Mouse (Mus musculus) right cerebral cortex, postnatal 14 days (tissue): ENCODE data around the gene Iqck.

ENCODE experiments used
- DNase-seq: peaks from one replicate; pipeline ENCODE4 v3.0.0; 2022

The Iqck gene

GRCm38 (mm10) chr7:118855171-118855876 lies at the start of gene Iqck:
Iqck (plus strand) TSS chr7:118855752.
- peak; percentile 94 for DNase-seq

DNA sequence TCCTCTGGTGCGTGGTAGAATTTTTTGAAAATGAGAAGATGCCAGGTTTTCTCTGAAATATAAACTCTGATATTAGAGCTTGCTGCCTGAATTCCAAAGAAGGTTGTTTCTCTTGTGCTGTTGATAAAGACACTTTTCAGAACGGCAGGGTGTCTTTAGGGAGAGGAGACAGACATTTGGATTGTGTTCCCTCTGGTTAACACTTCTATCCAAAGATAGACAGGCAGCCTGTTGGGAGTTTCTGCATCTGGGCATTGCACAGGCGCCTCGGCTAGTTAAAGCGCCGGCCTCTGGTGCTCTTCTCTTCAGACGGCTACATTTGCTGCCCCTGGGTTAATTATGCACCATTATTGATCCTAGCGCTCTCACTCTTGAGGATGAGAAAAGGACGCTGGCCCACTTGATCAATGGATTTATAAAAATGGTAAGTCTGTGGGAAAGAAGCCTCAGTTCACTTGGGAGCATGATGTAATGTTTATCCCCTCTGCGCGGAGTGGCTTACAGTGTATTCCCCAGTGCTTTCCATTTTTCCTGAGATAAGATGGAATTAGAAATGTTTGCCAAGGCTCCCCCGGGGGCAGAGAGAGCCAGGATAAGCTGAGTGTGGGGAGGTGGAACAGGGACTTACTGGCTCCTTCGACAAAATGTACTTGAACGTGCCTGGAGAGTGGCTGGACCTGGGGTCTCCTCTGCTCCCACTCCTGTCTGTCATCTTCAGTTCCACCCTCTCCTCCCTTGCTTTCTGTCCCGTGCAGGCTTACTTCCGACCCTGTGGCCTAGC lies 48.7 kb upstream of the Iqck start:
- DNase-seq, result no peak

DNA sequence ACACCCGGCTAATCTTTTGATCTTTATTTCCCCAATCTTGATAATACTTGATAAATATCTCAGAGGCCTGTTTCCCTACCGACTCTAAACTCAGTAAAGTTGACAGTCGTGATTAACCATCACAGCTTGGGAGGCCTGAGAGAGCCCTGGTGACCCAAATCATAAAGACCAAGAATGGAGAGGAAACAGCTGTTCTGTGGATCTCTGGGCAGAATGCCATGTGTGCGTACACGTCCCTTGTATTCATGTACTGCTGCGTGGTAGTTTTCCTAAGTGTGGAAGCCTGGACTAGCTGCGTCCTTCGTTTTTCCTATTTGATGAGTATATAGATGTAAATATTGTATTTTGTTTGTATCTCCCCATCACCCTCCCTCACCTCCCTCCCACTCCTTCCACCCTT lies 47.7 kb upstream of the Iqck start:
- peak; percentile 34 for DNase-seq

DNA sequence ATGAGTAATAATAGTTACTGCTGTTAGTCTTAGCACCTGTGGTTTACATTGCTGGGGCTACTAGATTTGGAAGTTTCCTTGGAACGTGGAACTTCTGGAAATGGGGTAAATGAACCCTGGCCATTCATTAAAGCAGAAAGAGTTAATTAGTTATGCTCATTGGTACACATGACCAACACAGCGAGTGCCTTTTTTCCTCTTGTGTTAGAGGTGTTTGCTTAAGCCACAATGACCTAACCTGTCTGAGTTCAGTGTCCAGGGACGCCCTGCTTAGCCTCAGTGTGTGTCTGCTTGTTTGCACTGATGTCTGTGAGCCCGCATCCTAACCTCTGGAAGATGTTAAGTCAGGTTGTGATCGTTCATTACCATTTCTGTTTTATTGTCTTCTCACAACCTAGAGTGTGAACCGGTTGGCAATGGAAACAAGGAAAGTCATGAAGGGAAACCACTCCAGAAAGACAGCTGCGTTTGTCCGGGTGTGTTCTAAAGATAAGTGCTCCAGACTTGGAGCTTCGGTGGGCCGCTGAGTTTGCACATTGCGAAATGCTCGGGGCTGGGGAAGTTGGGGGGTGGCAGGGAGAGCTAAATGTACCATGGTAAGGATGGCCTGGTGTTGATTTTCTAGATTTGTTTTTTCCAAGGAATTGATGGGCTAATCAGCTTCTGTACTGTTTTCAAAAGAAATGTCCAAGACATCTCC lies 44.0 kb upstream of the Iqck start:
- no peak for DNase-seq

GRCm38 (mm10) chr7:118813592-118813991 lies 42.0 kb upstream of the Iqck start:
- no peak for DNase-seq

GRCm38 (mm10) chr7:118816275-118816674 lies 39.3 kb upstream of the Iqck start:
- DNase-seq, result no peak

GRCm38 (mm10) chr7:118817741-118818140 lies 37.8 kb upstream of the Iqck start:
- DNase-seq, result no peak

GRCm38 (mm10) chr7:118819666-118820065 lies 35.9 kb upstream of the Iqck start:
- DNase-seq, result no peak

DNA sequence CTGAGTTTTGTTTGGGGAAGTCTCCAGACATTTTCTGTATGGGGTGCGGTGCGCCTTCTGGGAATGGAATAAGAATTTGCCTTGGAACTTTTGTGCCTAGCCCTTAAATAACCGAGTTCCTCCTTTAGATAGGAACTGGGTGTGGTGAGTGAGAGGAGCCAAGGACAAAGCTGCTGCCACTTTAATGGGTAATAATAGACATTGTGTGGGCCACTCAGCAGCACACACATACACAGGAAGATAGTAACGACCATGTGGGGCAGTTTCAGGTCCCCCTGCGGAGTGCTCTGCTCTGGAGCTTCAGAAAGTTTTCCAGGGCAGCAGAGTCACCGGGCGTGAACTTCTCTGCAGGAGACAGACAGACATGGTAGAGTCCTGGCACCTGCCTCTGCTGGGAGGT lies 34.2 kb upstream of the Iqck start:
- DNase-seq, result no peak

DNA sequence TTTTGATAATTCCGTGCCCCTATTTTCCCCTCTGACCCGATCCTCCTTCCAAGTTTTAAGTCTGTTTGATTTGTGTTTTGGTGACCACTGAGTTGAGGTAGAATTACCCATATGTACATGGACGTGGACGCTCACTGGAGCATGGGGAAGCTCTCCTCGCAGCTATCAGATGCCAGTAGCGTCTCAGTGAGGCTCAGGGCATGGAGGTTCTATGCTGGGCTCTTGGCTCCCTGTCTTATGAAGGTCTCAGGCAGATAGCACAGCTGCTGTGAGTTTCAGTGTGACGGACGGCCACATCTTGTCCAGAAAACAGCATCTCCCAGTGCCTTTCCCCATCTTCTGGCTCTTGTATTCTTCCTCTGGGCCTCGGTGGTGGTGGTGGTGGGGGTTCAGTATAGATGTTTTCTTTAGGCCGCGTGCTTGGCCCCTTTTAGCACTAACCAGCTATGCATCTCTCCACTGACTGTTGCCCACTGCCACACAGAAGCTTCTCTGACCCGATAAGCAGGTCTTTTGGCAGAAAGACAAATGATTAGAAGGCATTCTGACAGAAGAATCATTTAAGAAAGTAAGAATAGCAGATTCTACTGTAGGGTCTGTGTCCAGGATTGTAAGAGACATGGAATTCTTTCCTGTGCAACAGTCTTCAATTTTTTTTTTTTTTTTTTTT lies 33.5 kb upstream of the Iqck start:
- DNase-seq, result no peak

DNA sequence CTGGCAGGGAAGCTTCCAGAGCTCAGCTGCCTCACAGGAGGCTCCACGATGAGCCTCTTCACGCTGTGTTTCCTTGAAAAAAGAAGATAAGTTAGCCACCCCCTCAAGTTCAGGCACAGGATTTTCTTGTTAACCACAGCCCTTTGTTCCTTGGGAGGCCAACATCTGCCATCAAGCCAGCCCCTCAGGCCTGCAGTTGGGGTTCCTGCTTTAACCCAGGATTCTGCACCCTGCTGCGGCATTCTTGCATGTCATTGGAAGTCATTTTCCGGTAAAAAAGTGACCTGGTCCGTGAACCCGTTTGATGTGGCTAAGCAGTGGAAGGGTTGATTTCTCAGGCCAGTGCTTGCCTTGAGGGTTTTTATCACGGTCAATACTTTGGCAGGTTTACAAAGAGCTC lies 31.1 kb upstream of the Iqck start:
- no peak for DNase-seq

- DNase-seq, result no peak
Observed at GRCm38 (mm10) chr7:118827975-118828416, 27.6 kb upstream of the Iqck start.

GRCm38 (mm10) chr7:118837901-118838300 lies 17.7 kb upstream of the Iqck start:
- DNase-seq, result no peak

- no peak for DNase-seq
Observed at GRCm38 (mm10) chr7:118841030-118841745, 14.4 kb upstream of the Iqck start.

GRCm38 (mm10) chr7:118841796-118842195 lies 13.8 kb upstream of the Iqck start:
- no peak for DNase-seq

DNA sequence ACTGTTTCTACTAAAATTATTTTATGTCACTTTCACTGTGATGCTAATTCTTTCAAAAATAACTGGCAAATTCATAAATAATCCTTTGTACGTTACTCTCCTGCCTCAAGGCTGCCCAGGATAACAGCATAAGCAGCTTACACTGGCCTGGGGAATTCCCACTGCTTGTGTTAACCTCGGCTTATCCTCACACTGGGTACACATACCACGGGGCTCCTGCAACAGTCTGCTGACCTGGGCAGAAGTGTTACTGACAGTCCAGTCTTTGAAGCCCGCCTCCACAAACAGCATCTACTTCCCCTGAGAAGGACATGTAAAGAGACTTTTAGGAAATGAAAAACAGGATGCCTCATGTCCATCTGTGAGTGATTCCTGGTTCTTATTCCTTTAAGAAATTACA lies 12.6 kb upstream of the Iqck start:
- no peak for DNase-seq

GRCm38 (mm10) chr7:118845141-118845540 lies 10.4 kb upstream of the Iqck start:
- DNase-seq, result no peak

DNA sequence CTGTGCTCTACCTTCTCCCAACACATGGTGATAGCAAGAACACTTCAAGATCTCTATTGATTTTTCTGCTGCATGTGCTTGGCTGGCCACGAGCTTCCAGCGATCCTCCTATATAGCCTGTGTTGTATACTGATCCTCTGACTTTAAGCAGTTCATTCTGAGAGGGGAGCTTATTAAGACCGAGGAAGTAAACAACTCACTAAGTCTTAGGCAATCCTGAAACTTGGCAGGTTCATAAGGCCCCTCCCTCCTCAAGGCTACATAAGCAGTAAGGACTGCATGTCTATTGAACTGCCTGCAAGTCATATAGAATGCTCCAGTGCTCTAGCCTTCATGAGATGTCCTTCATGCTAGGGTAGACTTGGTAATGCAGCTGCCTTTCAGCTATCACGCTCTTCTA lies 9.2 kb upstream of the Iqck start:
- DNase-seq, result no peak

- DNase-seq, result no peak
Observed at GRCm38 (mm10) chr7:118848796-118849195, 6.8 kb upstream of the Iqck start.

DNA sequence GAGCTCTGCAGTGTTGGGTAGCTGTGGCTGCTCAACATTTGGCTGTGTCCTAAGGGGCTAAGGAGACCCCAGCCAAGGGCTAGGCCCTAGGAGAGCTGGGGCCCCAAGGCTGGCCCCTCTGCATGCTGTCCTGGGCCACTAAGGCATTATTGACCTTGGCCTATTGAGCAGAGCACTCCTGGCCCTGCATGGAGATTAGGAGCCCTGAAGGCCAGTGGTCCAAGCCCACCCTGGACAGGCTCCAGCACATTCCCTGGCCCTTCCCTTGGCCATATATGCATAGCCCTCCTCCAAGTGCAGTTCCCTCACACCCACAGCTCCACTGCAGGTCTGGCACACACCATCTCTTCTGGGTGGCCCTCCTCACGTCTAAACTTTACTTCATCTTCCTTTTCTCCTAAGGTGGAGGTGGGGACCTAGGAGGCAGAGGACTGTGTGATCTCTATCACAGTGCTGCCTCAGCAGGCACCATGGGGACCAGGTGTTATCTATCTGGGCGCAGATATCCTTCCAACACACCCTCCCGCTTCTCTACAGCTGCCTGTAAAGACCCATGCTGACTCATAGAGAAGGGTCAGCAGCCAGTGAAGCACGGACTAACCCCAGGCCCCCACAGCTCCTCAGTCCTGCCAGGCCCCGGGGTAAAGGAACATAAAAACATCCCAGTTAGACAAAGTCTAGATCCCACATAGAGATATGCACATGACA lies 5.9 kb upstream of the Iqck start:
- DNase-seq, result no peak

DNA sequence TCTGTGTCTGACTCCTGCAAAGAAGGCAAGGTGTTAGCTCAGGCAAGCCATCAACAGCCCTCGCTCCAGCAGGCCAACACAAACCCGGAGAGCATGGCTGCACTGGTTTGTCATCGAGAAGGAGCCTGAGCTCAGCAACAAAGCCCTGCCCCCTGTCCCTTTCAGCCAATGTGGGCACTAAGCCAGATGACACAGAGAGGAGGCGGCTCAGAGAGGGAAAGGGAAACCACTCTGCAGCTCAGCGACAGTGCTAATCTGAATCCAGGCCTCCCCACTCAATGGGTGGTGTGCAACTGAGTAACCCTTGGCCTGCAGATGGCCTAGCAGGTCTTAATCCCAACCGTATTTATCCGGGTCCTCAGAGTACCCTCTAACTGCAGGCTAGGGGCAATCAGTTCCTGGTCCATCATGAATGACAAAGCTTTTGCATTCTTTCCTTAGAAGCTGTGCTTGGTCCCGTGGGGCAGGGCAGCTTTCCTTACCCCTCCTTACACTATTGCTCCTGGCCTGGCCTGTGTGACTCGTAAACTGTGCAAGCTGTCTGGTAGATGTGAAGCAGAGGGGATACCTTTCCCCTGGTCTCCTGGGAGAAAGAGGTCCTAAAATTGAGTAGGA lies 4.8 kb upstream of the Iqck start:
- DNase-seq, result no peak
